Mouse (Mus musculus) Muller cell, postnatal 12 days (primary cell): ENCODE measurements around the gene Gm28043.
A peak's percentile ranks its signal among the peaks of the same experiment; 100 is the strongest.

Source experiments
- DNase-seq: peaks from one replicate; pipeline ENCODE4 v3.0.0-alpha.2; 2015; ENCODE audit errors: inconsistent ontology term

The Gm28043 gene

GRCm38 (mm10) chr17:29623488-29623887 lies 8.8 kb downstream of the Gm28043 start:
- no peak for DNase-seq

DNA sequence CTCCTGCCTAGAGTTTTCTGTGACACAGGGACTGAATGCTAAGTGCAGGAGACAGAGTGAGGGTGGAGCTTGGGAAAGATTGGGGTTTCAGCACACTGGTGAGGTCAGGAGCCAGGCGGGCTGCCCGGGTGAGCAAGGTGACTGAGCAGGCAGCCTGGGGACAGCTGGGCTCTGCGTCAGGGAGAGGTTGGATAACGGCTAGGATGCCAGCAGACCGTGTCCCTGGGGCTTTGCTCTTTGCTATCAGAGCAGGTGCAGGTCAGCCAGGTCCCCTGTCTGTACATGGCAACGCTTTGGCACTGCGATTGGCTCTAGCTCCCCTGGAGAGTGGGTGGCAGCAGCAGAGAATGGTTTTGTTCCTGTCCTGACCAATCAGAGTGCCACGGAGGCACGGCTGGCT lies 12.6 kb downstream of the Gm28043 start:
- no peak for DNase-seq

DNA sequence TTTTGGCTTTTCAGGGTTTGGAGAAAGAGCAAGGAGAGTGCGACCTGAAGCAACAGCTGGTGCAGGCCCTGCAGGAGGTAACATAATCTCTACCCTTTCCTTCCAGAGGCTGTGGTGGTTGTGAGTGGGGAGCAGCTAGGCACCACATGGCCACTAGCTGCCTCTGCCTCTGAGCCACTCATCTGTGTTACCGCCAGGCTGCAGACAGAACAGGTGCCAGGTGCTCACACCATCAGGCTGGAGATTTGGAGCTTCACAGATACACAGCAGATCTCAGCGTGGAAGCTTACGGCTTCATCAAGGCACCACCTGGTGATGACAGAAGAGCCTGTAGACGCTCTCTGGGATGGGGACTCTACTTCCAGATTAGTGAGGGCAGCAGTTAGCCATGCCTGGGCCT lies 14.3 kb downstream of the Gm28043 start:
- no peak for DNase-seq

GRCm38 (mm10) chr17:29629620-29630019 lies 14.9 kb downstream of the Gm28043 start:
- DNase-seq = no peak

DNA sequence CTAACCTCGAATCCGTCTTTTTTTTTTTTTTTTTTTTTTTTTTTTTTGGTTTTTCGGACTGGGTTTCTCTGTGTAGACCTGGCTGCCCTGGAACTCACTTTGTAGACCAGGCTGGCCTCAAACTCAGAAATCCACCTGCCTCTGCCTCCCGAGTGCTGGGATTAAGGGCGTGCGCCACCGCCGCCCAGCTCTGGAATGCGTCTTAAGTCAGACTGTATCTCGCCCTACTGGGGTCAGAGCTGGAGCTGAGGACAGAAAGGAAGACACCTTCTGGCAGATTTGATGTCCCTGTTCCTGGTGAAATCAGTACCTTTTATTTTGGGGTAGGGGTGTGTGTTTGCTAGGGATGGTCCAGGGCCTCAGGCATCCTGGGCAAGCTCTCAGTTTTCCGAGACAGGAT lies 17.6 kb downstream of the Gm28043 start:
- no peak for DNase-seq

GRCm38 (mm10) chr17:29635492-29635891 lies 20.8 kb downstream of the Gm28043 start:
- DNase-seq = no peak

GRCm38 (mm10) chr17:29636118-29636517 lies 21.4 kb downstream of the Gm28043 start:
- DNase-seq = peak; percentile 11

DNA sequence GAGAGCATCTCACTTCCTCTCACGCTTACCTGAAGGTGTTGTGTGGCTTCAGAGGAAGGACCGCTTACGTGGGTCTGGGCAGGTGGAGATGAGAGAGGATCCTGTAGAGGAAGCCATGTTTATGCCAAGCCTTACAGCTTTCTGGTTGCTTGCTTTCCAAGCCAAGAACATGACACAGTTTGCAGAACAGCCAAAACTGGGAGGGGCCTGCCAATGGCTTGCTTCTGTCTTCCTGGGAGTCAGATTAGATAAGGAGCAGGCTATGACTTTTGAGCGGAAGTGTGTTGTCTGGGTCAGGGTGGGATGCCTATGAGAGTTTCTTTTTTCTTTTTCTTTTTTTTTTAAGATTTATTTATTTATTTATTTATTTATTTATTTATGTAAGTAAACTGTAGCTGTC lies 22.7 kb downstream of the Gm28043 start:
- no peak for DNase-seq

GRCm38 (mm10) chr17:29637895-29638294 lies 23.2 kb downstream of the Gm28043 start:
- DNase-seq = no peak

GRCm38 (mm10) chr17:29640971-29641370 lies 26.3 kb downstream of the Gm28043 start:
- no peak for DNase-seq

GRCm38 (mm10) chr17:29642219-29642618 lies 27.5 kb downstream of the Gm28043 start:
- DNase-seq = no peak

- no peak for DNase-seq
Observed at GRCm38 (mm10) chr17:29658249-29658648, 43.6 kb downstream of the Gm28043 start.

GRCm38 (mm10) chr17:29660076-29660761 lies 45.5 kb downstream of the Gm28043 start, which contains the start of gene Cmtr1:
TSS of gene Cmtr1 (plus strand) at chr17:29660595.
- DNase-seq = peak; percentile 98

- DNase-seq = no peak
Observed at GRCm38 (mm10) chr17:29660762-29661391, 46.2 kb downstream of the Gm28043 start.

GRCm38 (mm10) chr17:29662145-29662544 lies 47.5 kb downstream of the Gm28043 start:
- no peak for DNase-seq

DNA sequence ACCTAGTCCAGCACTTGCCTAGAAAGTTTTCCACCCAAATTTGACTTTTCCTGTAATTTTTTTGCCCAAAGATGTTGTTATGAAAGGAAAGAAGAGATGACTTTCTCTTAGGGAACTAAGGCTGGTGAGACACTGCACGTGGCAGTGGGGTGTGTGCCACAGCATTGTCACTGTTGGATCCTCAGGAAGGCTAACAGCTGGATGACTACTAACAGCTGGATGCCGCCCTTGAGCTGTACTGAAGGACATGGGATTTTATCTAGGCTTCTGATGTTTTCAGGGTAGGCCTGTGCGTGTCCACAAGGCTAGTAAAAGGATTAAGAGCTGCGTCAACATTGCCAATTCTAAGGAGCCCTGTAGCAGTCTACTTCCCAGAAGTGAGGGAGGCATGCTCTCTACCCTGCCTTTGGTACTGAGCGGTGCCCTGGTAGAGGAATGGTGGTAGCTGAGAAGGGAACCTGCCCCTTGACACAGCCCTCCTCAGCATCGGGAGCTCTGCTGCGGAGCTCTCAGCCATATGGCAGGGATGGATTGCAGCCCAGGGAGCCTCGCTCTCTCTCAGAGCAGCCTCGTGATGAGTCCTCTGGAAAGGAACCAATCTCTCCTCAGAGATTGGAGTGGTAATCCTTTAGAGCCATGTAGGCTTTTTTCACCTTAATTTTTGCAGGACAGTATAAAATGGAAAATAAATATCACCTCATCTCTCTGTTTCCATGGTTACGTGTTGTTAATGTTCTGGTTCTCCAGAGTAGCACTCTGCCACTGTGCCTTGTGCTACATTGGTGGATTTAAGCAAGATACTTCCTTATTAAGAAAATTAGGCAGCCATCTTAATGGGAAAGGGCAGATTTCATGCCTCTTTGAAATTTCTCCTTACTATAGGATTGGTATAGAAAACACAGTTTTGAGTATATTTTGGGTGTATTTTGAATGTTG lies 53.6 kb downstream of the Gm28043 start:
- DNase-seq = no peak

- no peak for DNase-seq
Observed at GRCm38 (mm10) chr17:29669030-29669429, 54.4 kb downstream of the Gm28043 start.

DNA sequence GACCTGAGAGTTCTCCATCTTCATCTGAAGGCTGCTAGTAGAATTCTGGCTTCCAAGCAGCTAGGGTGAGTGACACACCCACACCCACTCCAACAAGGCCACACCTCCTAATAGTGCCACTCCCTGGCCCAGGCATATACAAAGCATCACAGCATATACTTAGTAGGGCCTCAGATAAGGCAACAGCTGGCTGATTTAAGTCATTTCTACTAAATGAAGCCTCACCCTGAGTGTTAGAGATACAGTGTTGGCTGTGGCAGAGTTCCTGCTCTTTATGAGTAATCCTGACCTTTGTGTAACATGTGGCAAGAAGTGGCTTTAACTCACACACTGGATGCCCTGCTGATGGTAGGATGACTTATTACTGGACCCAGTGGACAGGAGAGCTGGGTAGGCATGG lies 55.3 kb downstream of the Gm28043 start:
- DNase-seq = peak; percentile 18

- DNase-seq = peak; percentile 69
Observed at GRCm38 (mm10) chr17:29671021-29671420, 56.3 kb downstream of the Gm28043 start.

DNA sequence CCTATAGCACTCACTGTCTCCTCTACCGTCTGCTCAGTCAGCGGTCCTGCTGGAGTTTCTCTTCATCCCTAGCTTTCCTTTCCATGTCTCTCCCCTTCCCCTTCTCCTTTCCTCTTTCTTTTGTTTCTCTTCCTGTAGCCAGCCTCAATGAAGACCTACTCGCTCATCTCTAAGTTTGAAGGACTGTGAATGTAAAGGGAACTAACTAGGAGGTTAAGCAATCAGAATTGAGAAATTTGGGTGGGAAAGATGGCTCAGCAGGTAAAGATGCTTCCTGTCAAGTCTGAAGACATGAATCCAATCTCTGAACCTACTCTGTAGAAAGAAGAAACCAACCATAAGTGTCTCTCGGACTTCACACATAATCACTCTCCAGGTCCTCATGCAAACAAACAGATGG lies 58.6 kb downstream of the Gm28043 start:
- no peak for DNase-seq

GRCm38 (mm10) chr17:29678526-29678925 lies 63.9 kb downstream of the Gm28043 start:
- no peak for DNase-seq

GRCm38 (mm10) chr17:29679038-29679767 lies 64.5 kb downstream of the Gm28043 start:
- no peak for DNase-seq
